Mouse (Mus musculus) small intestine, adult 2 months (tissue): ENCODE results near the gene Mug2. TPM values are rescaled to one million over a fixed set of nuclear protein-coding genes. Genes with fewer than 3 reads are reported as not detected.
"Not testable (repeated sequence)": the region's sequence is repeated elsewhere in the genome, so short reads cannot be mapped to it uniquely, and the experiment has no call there.

ENCODE experiments used
- H3K27ac ChIP-seq: fragments of 200-500 bp; 2 replicates; pipeline ENCODE4 v1.5.1; 2012; ENCODE audit warnings: low read depth, low read length, control low read depth, inconsistent platforms; ENCODE audit not compliant: insufficient read depth
- H3K27me3 ChIP-seq: fragments of 200-500 bp; 2 replicates; pipeline ENCODE4 v1.6.1; 2012; ENCODE audit warnings: mild to moderate bottlenecking, moderate library complexity, low read length, inconsistent platforms; ENCODE audit not compliant: control insufficient read depth, insufficient read depth
- H3K36me3 ChIP-seq: fragments of 200-500 bp; 2 replicates; pipeline ENCODE4 v1.6.1; 2012; ENCODE audit warnings: mild to moderate bottlenecking, low read length, control low read depth, inconsistent platforms; ENCODE audit not compliant: control insufficient read depth, insufficient read depth
- H3K4me1 ChIP-seq: fragments of 200-500 bp; 2 replicates; pipeline ENCODE4 v1.6.1; 2012; ENCODE audit warnings: low read length, inconsistent platforms, mixed read lengths; ENCODE audit not compliant: control insufficient read depth, insufficient read depth, insufficient read length
- H3K4me3 ChIP-seq: fragments of 200-500 bp; 2 replicates; pipeline ENCODE4 v1.5.1; 2012; ENCODE audit warnings: low read depth, mild to moderate bottlenecking, control low read depth, inconsistent platforms, low read length, moderate library complexity
- CTCF ChIP-seq: fragments of 200-500 bp; IDR thresholded peaks from 2 replicates; pipeline ENCODE4 v1.5.1; 2012; ENCODE audit warnings: low read depth, mild to moderate bottlenecking, control low read depth, inconsistent platforms, low read length, moderate library complexity, mixed read lengths; ENCODE audit not compliant: insufficient replicate concordance, insufficient read length; ENCODE audit errors: extremely low read depth
- POLR2A ChIP-seq: fragments of 200-500 bp; IDR thresholded peaks from 2 replicates; pipeline ENCODE4 v1.6.1; 2012; ENCODE audit warnings: low read depth, mild to moderate bottlenecking, control low read depth, inconsistent platforms, low read length, moderate library complexity
- WGBS: fragments of 180-500 bp; shearing (Covaris S2); methylation state at CpG from one replicate; pipeline ENCODE4 v1.1.7; 2018; 5-methylcytosine and 5-hydroxymethylcytosine counted together
- polyA plus RNA-seq: library from polyadenylated mRNA; depleted of rRNA; stranded (reverse); fragments of >200 nt; gene quantifications from 2 replicates; pipeline ENCODE4 v1.2.3, GENCODE M21; 2012; rRNA removed

Mug2 gene
- polyA plus RNA-seq: not detected in 2 replicates

DNA sequence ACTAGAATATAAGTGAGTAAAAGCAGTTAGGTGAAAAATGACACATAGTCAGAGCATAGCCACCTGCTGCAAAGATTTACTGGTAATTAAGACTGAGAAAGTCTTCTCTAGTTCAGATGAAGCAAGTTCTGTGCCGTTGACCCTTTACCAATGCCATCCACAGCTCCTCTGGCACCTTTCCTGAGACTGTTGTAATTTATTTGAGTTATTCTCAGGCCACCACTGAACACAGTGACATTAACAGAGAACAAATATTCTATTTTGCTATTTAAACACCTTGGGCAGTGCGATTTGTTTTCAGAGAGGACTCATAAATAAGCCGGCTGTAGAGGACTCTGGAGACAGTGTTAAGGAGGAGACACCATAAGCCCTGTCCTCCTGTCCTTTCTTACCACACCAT, at the start of gene Mug2:
Gene Mug2, plus strand, starts transcription at position 301 of the 400 bp plus-strand sequence.
- WGBS: no CpG with 5 or more reads among the region's 3 CpGs
- not testable (repeated sequence) for H3K4me3 ChIP-seq, H3K36me3 ChIP-seq, H3K27ac ChIP-seq, H3K4me1 ChIP-seq, H3K27me3 ChIP-seq

DNA sequence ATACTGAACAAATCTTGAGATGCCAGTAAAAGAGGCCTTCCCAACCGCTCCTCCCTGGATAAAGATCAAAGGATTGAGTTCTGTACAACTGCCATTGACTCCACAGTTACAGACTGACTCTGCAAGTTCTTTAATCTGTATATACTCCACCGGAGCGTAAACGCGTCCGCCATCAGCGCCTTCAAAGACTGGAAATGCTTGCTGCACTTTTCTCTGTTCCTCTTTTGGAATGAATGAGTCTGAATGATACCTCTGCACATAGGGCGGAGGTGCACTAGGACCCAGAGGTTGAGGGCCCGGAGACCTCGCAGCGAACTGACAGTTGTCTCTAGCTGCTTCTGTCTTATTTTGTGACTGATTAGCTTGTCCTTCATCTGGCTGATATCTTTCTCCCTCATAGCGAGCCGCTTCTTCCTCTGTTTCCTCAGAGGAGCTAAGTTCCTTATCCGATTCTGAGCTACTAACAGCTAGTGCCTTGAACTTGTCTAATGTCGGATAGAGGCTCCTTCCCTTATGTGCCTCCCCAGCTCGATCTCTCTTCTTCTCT, 48.7 kb upstream of the Mug2 start:
- not testable (repeated sequence) for H3K27me3 ChIP-seq, H3K4me3 ChIP-seq, H3K27ac ChIP-seq, H3K36me3 ChIP-seq, H3K4me1 ChIP-seq
- WGBS: 89% methylated on average over 16 of the region's 16 CpGs

DNA sequence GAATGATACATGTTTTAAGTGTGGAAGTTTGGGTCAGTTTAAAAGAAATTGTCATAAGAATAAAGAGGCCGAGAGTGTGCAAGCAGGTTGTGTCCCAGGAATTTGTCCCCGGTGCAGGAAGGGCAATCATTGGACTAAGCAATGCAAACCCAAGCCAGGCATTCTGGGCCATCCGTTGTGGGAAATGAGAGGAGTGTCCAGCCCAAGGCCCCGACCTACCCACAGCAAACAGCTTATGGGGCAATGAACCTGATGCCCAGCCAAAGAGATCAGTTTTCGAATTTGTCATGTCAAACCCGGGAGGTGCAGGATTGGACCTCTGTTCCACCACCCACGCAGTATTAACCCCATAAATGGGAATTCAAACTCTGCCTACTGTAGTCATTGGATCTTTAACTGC, 30.9 kb upstream of the Mug2 start:
- WGBS: 75% methylated on average over 7 of the region's 7 CpGs
- no peak overlapping the region for H3K27ac ChIP-seq
- H3K36me3 ChIP-seq: no peaks in the 10 kb centered on the region
- TF ChIP-seq CTCF (no peak), POLR2A (no peak)
- no peak overlapping the region for H3K4me3 ChIP-seq
- H3K27me3 ChIP-seq: no peaks in the 10 kb centered on the region
- H3K4me1 ChIP-seq: no peaks in the 10 kb centered on the region

DNA sequence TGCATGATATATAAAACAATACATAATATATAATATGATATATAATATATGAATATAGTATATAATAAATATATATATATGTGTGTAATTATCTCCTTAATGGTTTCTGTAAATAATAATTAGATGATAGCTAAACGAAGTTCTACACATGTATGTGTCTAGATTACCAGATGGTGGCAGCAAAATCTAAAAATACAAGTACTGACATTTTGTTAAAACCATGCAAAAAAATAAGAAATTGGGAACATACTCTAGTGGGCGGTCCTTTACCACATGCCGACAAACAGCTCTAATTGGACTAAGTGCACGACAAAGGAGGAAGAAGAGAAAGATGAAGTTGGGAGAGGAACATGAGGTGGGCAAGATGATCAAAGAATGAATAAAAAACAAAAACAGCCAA, 94.3 kb downstream of the Mug2 start:
- no peaks in the 10 kb centered on the region for H3K4me1 ChIP-seq
- no peak overlapping the region for H3K27ac ChIP-seq
- TF ChIP-seq POLR2A (no peak), CTCF (no peak)
- H3K36me3 ChIP-seq: no peaks in the 10 kb centered on the region
- no peaks in the 10 kb centered on the region for H3K27me3 ChIP-seq
- WGBS: 78% methylated on average over 4 of the region's 4 CpGs
- no peak overlapping the region for H3K4me3 ChIP-seq

DNA sequence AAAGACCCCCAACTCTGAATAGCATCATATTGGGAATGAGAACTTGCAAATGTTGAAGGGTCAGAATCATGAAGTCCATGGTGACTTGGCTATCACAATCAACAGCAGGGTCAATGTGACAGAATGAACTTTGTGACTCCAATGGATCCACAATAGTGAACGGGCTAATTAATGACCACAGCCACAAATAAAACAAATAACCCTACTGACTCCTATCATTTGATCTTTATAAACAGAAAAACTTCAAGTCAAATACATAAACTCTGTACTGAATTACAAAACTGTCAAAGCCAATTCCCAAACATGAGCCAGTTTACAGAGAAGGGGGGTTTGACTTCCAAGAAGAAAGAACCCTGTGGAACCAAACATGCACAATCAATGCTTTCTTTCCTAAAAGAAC, 95.1 kb downstream of the Mug2 start:
- no peak overlapping the region for H3K27ac ChIP-seq
- 55% methylated on average over 1 of the region's 1 CpGs for WGBS
- no peak for TF ChIP-seq POLR2A
- TF ChIP-seq CTCF: no peak
- H3K4me1 ChIP-seq: no peaks in the 10 kb centered on the region
- no peaks in the 10 kb centered on the region for H3K36me3 ChIP-seq
- no peaks in the 10 kb centered on the region for H3K27me3 ChIP-seq
- no peak overlapping the region for H3K4me3 ChIP-seq

DNA sequence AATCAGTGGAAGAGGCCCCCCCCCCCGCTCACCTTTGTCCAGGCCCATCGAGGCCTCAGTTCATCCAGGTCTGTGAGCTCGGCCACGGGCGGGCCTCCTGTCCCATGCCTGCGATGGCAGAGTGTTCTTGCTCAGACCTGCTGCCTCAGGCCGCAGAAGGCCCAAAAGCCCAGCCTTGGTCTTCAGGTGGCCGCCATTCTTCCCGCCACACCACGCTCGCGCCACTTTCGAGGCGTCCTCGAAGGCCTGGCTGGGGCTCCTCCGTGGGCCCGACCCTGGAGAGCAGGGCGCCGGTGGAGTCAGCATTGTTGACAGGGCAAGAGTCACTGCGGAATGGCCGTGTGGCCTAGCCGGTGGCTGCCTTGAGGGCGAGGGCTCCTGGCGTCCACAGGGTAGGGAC, 110.4 kb downstream of the Mug2 start:
- TF ChIP-seq POLR2A (no peak), CTCF (no peak)
- H3K4me3 ChIP-seq: no peak overlapping the region
- 90% methylated on average over 24 of the region's 24 CpGs for WGBS
- H3K36me3 ChIP-seq: no peaks in the 10 kb centered on the region
- H3K4me1 ChIP-seq: no peaks in the 10 kb centered on the region
- no peak overlapping the region for H3K27ac ChIP-seq
- no peaks in the 10 kb centered on the region for H3K27me3 ChIP-seq

DNA sequence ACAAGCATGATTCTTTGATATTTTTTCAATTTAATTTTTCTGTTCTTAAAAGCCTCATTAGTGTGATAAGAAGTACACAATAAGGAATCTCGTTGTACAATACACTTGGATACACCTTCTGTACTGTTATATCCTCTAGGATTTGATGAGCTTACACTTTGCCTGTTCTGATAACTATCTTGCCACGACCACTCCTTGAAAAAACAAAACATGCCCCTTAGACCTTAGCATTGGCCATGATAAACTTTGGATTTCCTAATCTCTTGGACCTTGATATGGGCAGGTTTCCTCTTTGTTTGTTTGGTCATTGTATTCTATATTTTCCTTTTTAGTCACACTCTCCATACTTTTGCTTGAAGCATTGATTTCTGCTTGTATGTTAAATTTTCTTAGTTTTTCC, 123.0 kb downstream of the Mug2 start:
- H3K4me3 ChIP-seq: no peak overlapping the region
- no peak overlapping the region for H3K27ac ChIP-seq
- no peaks in the 10 kb centered on the region for H3K36me3 ChIP-seq
- TF ChIP-seq CTCF (no peak), POLR2A (no peak)
- WGBS: 37% methylated on average over 2 of the region's 2 CpGs
- H3K4me1 ChIP-seq: no peaks in the 10 kb centered on the region
- H3K27me3 ChIP-seq: no peaks in the 10 kb centered on the region

Other genes with a start within 250 kb of the Mug2 start
- 0.03 TPM in 1 of 2 replicates, not detected in the other for gene Mug1, start 168.2 kb upstream of the Mug2 start, polyA plus RNA-seq